Mouse (Mus musculus) midbrain, embryonic 13.5 days (tissue): Measurements from ENCODE around the gene Mesd. TPM values are rescaled to one million over a fixed set of nuclear protein-coding genes. Genes with fewer than 3 reads are reported as not detected.

Experiments
- ATAC-seq: fragments of 200-750 bp; cut with Nextera tagmentation; 2 replicates; pipeline ENCODE4 v1.8.0; 2017; ENCODE audit warnings: mild to moderate bottlenecking, moderate TSS enrichment, moderate library complexity
- H3K27ac ChIP-seq: fragments of 300-500 bp; sonication (generic); 2 replicates; pipeline ENCODE4 v1.5.1; 2015; ENCODE audit warnings: inconsistent platforms, mild to moderate bottlenecking, moderate library complexity
- H3K27me3 ChIP-seq: fragments of 300-500 bp; sonication (generic); 2 replicates; pipeline ENCODE4 v1.6.1; 2015; ENCODE audit warnings: mild to moderate bottlenecking, inconsistent platforms
- H3K36me3 ChIP-seq: fragments of 300-500 bp; sonication (generic); 2 replicates; pipeline ENCODE4 v1.6.1; 2015; ENCODE audit warnings: mild to moderate bottlenecking, inconsistent platforms
- H3K4me1 ChIP-seq: fragments of 300-500 bp; sonication (generic); replicated peaks from 2 replicates; pipeline ENCODE4 v1.6.1; 2015; ENCODE audit warnings: inconsistent platforms
- H3K4me2 ChIP-seq: fragments of 300-500 bp; sonication (generic); replicated peaks from 2 replicates; pipeline ENCODE4 v1.6.1; 2015; ENCODE audit warnings: moderate library complexity, mild to moderate bottlenecking, inconsistent platforms
- H3K4me3 ChIP-seq: fragments of 300-500 bp; sonication (generic); replicated peaks from 2 replicates; pipeline ENCODE4 v1.5.1; 2015; ENCODE audit warnings: mild to moderate bottlenecking, inconsistent platforms
- H3K9ac ChIP-seq: fragments of 300-500 bp; sonication (generic); replicated peaks from 2 replicates; pipeline ENCODE4 v1.6.1; 2015; ENCODE audit warnings: mild to moderate bottlenecking, inconsistent platforms
- H3K9me3 ChIP-seq: fragments of 300-500 bp; sonication (generic); 2 replicates; pipeline ENCODE4 v1.6.1; 2016; ENCODE audit warnings: mild to moderate bottlenecking, inconsistent platforms
- WGBS: fragments of 180-500 bp; shearing (Covaris S2); methylation state at CpG from one replicate; pipeline ENCODE4 v1.1.7; 2015; 5-methylcytosine and 5-hydroxymethylcytosine counted together
- polyA plus RNA-seq: library from polyadenylated mRNA; unstranded; fragments of >200 nt; fragmentation: Nextera tagmentation; extraction: Ambion mirVana; gene quantifications from 2 replicates; pipeline ENCODE4 v1.2.1, GENCODE M21; 2015

The Mesd gene
- polyA plus RNA-seq: 68.6 and 69.6 TPM in 2 replicates

GRCm38 (mm10) chr7:83884021-83884658 is at the start of gene Mesd, which contains the start of gene Tlnrd1:
TSS of gene Mesd (plus strand) at chr7:83884466.
TSS of gene Tlnrd1 (minus strand) at chr7:83884305.
- ATAC-seq: peak; percentile 84
- H3K4me1 ChIP-seq: peaks cover 47% of the 10 kb centered on the region
- peak within 1 kb of the TSS; percentile 87 for H3K27ac ChIP-seq
- peaks cover 5% of the 10 kb centered on the region; the same call in 1 of the 2 replicates for H3K36me3 ChIP-seq
- peak within 1 kb of the TSS; percentile 92 for H3K9ac ChIP-seq
- WGBS: 0% methylated on average over 62 of the region's 69 CpGs
- H3K4me3 ChIP-seq: peak within 1 kb of the TSS; percentile 78
- H3K27me3 ChIP-seq: no peaks in the 10 kb centered on the region
- peak within 1 kb of the TSS; percentile 93 for H3K4me2 ChIP-seq
- peaks cover 2% of the 10 kb centered on the region; the same call in 1 of the 2 replicates for H3K9me3 ChIP-seq

- H3K9me3 ChIP-seq: no peaks in the 10 kb centered on the region
- H3K27ac ChIP-seq: no peak overlapping the region
Observed at GRCm38 (mm10) chr7:83838525-83839224, 45.6 kb upstream of the Mesd start.

GRCm38 (mm10) chr7:83840076-83840475 is 44.2 kb upstream of the Mesd start:
- Histone ChIP-seq H3K4me1 (no peaks in the 10 kb centered on the region), H3K27ac (no peak overlapping the region), H3K4me2 (no peak overlapping the region), H3K9me3 (no peaks in the 10 kb centered on the region), H3K4me3 (no peak overlapping the region), H3K36me3 (no peaks in the 10 kb centered on the region), H3K9ac (no peak overlapping the region), H3K27me3 (no peaks in the 10 kb centered on the region)
- ATAC-seq: no peak
- 79% methylated on average over 2 of the region's 2 CpGs for WGBS

More at GRCm38 (mm10) chr7:83838525-83839224, 45.6 kb upstream of the Mesd start:
- no peaks in the 10 kb centered on the region for H3K4me1 ChIP-seq
- WGBS: 87% methylated on average over 5 of the region's 5 CpGs
- no peaks in the 10 kb centered on the region for H3K27me3 ChIP-seq
- no peak overlapping the region for H3K4me2 ChIP-seq
- H3K36me3 ChIP-seq: no peaks in the 10 kb centered on the region
- no peak overlapping the region for H3K9ac ChIP-seq
- no peak for ATAC-seq
- H3K4me3 ChIP-seq: no peak overlapping the region

GRCm38 (mm10) chr7:83842486-83843259 is 41.6 kb upstream of the Mesd start:
- Histone ChIP-seq H3K9me3 (no peaks in the 10 kb centered on the region), H3K27me3 (no peaks in the 10 kb centered on the region), H3K4me3 (no peak overlapping the region), H3K36me3 (no peaks in the 10 kb centered on the region), H3K4me1 (no peaks in the 10 kb centered on the region), H3K4me2 (no peak overlapping the region), H3K27ac (no peak overlapping the region), H3K9ac (no peak overlapping the region)
- ATAC-seq: no peak
- WGBS: 46% methylated on average over 6 of the region's 6 CpGs

- no peaks in the 10 kb centered on the region for H3K36me3 ChIP-seq
- H3K27me3 ChIP-seq: no peaks in the 10 kb centered on the region
- H3K4me2 ChIP-seq: no peak overlapping the region
- H3K4me1 ChIP-seq: no peaks in the 10 kb centered on the region
- H3K27ac ChIP-seq: no peak overlapping the region
- H3K4me3 ChIP-seq: no peak overlapping the region
- ATAC-seq: no peak
- no peak overlapping the region for H3K9ac ChIP-seq
- 90% methylated on average over 3 of the region's 3 CpGs for WGBS
- no peaks in the 10 kb centered on the region for H3K9me3 ChIP-seq
Observed at GRCm38 (mm10) chr7:83844807-83845206, 39.5 kb upstream of the Mesd start.

GRCm38 (mm10) chr7:83847187-83848075 is 36.8 kb upstream of the Mesd start:
- Histone ChIP-seq H3K9me3 (no peaks in the 10 kb centered on the region), H3K9ac (no peak overlapping the region), H3K4me1 (peaks cover 6% of the 10 kb centered on the region; the same call in 1 of the 2 replicates), H3K4me3 (no peak overlapping the region), H3K36me3 (no peaks in the 10 kb centered on the region), H3K27ac (no peak overlapping the region), H3K4me2 (no peak overlapping the region), H3K27me3 (no peaks in the 10 kb centered on the region)
- 80% methylated on average over 5 of the region's 5 CpGs for WGBS
- ATAC-seq: no peak

GRCm38 (mm10) chr7:83851569-83852380 is 32.5 kb upstream of the Mesd start:
- H3K36me3 ChIP-seq: no peaks in the 10 kb centered on the region
- no peak overlapping the region for H3K4me2 ChIP-seq
- no peaks in the 10 kb centered on the region for H3K27me3 ChIP-seq
- H3K9me3 ChIP-seq: no peaks in the 10 kb centered on the region
- WGBS: 52% methylated on average over 5 of the region's 5 CpGs
- H3K9ac ChIP-seq: no peak overlapping the region
- no peak for ATAC-seq
- H3K4me1 ChIP-seq: peaks cover 11% of the 10 kb centered on the region
- H3K4me3 ChIP-seq: no peak overlapping the region
- no peak overlapping the region for H3K27ac ChIP-seq

GRCm38 (mm10) chr7:83852381-83853380 is 31.6 kb upstream of the Mesd start:
- Histone ChIP-seq H3K9me3 (no peaks in the 10 kb centered on the region), H3K27me3 (no peaks in the 10 kb centered on the region), H3K4me1 (peaks cover 11% of the 10 kb centered on the region), H3K4me2 (no peak overlapping the region), H3K4me3 (no peak overlapping the region), H3K9ac (no peak overlapping the region), H3K36me3 (no peaks in the 10 kb centered on the region), H3K27ac (no peak overlapping the region)
- ATAC-seq: 0 out of 2 replicates have a peak, but pooled peaks have one; percentile 30
- 36% methylated on average over 5 of the region's 5 CpGs for WGBS

- WGBS: 97% methylated on average over 1 of the region's 1 CpGs
- Histone ChIP-seq H3K4me1 (peaks cover 11% of the 10 kb centered on the region), H3K27ac (no peak overlapping the region), H3K4me2 (no peak overlapping the region), H3K27me3 (no peaks in the 10 kb centered on the region), H3K36me3 (no peaks in the 10 kb centered on the region), H3K9ac (no peak overlapping the region), H3K4me3 (no peak overlapping the region), H3K9me3 (no peaks in the 10 kb centered on the region)
- ATAC-seq: no peak
Observed at GRCm38 (mm10) chr7:83855203-83855602, 29.1 kb upstream of the Mesd start.
